Mouse (Mus musculus) brain, adult 2 months (tissue): ENCODE measurements around the gene Rexo1.

Source experiments
- DNase-seq: peaks from one replicate; pipeline ENCODE4 v3.0.0; 2011; ENCODE audit warnings: low read depth, low spot score

Rexo1 gene

DNA sequence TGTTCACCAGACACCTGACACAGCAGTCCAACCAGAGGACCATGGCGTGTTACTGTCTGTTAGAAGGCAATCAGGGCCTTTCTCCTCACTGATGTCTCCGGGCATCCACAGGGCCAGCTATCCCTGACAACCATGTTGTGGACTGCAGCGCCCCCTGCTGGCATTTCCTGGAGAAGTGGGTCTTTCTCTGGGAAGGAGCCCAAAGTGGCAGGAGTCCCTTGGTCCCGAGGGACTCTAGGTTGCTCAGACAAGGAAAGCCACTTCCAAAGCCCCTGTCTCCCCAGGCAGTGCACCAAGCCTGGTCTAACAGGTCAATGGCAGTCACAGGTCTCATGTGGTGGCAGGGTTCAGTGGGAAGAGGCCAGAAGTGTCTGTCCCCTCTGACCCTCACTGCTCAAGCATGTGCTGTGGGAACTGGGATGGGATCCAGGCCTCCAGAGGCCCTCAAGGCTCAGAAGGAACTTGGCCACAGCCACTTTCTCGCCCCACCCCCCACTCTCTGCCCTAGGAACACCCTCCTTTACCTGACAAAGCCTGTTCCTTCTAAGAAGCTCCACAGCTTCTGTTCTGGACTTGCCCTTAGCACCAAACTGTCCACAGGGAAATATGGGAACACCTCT is 3.9 kb downstream of the Rexo1 start:
- DNase-seq = peak; percentile 70

DNA sequence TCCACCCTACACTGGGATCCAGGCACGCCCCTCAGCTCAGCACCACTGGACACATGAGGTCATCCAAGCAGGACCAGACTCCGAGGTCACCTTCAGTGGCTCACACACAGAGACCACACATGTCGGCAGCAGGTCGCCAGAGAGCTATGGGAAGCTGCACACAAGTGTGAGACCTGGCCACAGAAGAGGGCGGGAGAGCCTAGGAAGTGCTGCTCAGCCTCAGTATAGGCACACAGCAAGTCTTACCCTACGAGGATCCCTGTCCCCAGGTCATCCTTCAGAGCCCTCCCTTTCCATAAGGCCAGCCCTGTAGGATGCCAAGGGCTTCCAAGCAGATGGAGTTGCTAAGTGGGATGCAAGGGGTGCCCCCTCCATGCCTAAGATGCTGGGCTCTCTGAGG is 7.4 kb downstream of the Rexo1 start:
- DNase-seq = no peak

DNA sequence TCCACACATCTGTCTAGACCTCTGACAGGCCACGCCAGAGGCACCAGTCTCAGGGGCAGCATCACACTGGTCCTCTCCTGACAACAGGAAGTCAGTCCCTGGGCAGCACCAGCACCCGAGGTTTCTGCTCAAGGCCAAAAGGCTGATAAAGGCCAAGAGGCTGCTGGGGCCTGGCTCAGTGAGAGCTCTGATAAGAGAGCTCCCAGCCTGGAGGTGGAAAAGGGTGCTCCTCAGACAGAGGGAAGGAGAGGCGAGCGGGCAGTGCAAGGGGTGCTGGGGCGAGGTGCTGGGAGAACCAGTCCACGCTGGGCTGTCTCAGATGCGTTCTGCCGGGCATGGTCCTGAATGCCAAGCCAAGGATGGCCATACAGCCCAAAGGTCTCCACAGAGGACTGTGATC is 7.8 kb downstream of the Rexo1 start:
- DNase-seq = no peak

DNA sequence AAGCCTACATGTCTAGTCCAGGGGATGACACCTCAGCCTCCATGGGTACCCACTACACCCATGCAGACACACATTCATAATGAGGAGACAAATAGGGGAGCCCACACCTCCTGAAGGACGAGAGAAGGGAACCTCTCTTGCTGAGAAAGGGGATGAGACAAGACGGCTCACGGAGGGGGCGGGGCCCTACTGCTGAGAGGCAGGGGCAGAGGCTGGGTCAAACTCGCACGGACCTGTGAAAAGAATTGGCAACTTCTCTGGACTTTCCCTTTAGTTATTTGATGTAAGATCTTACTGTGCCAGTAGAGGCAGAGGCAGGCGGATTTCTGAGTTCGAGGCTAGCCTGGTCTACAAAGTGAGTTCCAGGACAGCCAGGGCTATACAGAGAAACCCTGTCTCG is 9.0 kb downstream of the Rexo1 start:
- DNase-seq = no peak

DNA sequence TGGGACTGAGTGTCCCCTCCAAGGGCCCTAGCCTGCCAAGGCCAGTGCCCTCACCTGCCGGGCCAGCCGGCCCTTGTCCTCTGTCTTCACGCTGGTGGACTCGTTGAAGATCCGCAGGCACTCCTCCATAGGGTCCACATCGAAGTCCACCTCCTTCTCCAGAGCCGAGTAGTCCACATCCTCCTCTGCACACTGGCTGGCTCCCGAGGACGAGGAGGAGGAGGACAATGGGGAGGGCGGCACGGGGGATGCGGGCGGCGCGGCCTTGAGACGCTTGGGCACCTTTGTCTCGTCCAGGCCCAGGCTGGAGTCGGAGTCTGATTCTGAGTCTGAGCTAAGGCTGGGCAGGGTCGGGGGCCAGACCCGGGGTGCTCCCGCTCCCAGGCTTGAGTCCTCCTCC is 12.1 kb downstream of the Rexo1 start:
- no peak for DNase-seq

DNA sequence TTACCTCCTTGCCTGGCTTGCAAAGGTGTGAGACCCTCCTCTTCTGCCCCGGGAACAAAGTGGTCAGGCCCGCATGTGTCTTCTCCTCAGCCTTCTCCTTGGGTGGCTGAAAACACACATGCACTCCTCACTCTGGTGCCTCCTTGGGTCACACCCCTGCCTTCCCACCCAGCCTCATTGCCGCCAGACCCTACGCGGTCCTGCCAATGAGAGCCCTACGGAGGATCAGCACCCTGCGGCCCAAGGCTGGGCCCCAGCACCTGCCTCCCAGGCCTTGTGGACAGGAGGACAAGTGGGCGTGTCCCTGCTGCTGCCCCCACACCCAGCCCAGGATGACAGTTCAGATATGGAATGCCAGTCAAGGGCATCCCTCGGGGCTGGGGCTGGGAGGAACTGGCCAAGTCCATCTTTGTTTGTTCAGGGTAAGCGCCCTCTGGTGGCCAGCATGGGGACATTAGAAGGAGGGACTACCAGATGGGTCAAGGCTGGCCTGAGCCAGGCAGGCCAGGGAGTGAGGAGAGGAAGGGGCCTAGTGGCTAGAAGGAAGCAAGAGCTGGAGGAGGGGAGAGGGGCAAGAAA is 12.8 kb downstream of the Rexo1 start:
- DNase-seq = peak; percentile 70

DNA sequence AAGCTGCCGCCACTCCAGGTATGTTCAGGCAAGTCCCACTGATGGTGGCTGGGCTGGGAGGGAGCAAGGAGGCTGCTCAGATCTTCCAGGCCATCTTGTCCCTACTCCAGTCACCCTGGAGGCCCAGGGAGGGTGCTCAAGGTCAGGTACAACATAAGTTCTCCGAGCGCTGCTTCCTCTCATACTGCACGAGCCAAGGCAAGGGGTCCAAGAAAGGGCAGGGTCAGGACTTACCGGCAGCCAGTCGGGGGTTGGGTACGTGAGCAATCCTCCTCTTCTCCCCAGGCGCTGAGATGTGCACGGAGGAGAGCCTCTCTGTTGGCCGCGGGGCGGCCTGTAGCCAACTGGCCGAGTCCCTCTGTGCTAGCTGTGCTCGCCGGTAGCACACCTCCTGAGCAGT is 13.8 kb downstream of the Rexo1 start:
- no peak for DNase-seq

DNA sequence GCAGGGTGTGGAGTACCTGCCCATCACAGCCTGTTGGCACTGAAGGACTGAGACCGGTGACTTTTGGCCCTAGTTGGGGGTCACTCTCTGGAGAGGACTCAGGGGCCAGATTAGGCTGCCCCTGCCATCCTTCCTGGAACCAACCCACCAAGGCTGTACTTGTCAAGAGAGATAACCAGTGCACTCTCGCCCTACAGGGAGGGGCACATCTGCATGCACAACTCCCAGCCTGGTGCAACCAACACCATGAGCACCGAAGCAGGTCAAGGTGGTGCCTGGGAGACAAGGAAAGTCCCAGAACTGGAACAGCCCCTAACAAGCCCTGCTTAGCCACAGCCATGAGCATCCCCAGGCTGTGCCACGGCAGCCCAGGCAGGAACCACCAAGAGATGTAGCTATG is 14.4 kb downstream of the Rexo1 start:
- DNase-seq = no peak

DNA sequence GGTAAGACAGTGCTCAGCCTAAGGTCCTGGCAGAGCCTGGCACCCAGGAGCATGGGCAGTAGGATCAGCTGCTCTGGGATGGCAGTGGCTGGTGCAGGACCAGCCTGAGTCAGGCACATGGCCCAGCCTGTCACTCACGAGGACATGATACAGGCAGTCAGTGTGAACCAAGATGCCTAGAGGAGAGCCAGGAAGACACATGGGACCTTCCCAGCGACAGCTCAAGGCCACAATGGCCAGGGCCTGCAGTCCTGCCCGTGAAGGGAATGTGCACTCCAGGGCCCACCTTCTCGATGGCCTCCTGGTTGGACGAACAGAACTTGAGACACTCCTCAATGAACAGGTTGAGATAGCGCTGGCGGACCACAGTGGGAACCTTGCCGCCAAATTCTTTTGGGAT is 15.8 kb downstream of the Rexo1 start:
- DNase-seq = no peak

DNA sequence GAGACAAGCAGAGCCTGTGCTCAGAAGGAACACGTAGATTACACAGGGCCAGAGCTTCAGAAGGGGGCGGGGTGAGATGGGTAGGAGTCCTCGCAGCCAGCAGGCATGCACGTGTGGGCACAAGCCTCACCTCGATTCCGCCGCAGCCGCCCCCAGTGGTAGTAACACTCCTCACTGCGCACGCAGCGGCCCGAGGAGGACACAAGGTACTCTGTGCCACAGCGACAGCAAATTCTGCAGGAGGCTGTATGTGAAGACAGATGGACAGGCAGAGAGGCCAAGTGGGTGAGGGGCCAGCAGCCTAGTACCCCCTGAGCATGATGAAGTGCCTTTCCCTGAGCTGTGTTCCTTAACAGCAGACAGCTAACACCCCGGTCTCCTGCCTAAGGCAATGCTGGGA is 17.5 kb downstream of the Rexo1 start:
- no peak for DNase-seq

DNA sequence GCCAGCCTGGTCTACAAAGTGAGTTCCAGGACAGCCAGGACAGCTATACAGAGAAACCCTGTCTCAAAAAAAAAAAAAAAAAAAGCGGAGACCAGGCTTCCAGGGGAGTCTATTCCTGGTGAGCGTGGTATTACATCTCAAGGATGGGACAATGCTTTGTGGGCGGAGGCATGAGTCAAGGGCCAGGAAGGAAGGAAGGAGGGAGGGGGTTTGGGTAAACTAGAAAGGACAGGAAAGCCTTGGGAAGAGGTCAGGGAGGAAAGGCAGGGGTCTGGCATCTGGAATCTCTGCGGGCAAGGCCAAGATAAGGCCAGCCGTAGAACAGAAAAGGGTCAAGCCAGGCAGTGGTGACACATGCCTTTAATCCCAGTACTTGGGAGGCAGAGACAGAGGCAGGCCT is 21.9 kb downstream of the Rexo1 start:
- DNase-seq = peak; percentile 28

DNA sequence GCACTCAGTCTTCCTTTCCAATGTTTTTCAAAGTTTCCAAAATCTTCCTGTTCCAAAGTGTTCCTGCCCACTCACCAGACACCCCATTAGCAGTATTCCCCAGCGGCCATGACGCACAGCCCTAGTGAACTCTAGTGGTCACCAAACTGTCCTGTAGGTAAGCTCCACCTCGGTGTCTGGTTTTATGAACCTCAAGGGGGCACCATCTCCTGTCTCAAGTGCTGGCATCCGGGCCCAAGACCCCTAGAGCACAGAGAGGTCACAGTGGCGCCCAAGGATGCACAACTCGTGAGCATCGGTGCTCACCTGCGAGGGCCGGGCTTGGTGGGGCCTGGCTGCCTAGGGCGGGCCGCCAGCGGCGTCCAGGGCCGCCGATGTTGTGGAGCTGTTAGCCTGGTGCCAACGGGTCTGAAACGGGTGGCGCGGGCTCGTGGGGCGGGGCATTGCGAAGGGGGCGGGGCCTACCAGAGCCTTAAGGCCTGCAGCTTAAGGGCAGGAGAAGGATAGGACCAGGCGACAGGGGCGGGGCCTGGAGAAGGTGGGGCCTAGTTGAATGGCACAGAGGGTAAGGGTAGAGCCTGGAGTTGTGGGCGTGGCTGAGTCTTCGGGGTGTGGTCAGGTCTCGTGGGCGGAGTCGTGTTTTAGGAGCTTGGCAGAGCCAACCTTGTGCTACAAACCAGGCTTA is 22.5 kb downstream of the Rexo1 start, which contains the start of gene Atp8b3:
Gene Atp8b3 (minus strand): TSS at position 415 of the 685 bp plus-strand sequence.
- DNase-seq = peak; percentile 53

DNA sequence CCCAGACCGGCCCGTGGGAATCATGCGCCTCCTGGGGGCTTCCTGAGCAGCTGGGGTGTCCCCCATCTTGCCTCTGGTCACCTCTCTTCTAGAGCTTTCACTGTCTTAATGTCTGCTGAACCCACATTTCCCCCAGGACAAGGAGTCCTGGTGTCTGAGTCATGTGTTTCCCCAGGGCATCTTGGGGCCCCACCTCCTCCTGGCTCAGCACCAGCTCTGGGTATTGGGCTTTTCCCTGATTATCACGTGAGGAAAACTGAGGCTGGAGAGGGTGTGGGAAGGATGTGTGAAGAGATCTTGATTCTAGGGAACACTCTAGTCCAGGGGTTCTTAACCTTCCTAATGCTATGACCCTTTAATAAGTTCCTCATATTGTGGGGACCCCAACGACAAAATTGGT is 23.2 kb downstream of the Rexo1 start:
- DNase-seq = no peak

DNA sequence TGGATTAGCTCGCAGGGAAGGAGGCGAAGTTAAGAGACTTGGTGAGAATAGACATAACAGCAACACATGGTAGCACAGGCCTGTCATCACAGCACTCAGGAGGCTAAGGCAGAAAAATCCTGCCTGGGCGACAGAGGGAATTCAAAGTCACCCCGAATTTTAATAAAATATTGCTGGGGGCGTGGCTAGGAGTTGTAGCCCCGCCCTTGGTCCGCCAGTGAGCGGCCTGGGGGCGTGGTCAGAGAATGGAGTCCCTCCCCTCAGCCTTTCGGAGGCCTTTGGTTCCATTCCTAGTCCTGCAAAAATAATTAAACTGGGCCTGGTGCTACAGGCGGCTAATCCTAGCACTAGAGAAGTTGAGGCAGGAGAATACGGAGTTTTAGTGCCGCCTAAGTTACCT is 25.6 kb downstream of the Rexo1 start:
- no peak for DNase-seq

DNA sequence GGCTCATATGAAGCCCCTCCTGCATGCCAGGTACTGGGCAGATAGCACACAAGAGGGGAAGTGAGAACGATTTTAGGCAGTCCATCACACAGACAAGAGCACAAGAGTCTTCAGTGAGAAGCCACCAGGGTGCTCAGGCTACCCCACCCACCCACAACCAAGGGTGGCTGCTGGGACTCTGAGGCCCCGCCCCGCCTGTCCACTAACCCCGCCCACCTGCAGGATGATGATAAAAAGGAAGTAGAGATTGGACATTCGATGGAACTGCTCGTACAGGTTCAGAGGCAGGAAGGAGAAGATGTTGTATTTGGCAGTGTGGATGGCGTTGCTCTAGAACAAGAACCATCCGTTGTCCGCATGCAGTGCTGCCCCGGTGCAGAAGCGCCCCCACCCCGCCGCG is 26.3 kb downstream of the Rexo1 start:
- no peak for DNase-seq

DNA sequence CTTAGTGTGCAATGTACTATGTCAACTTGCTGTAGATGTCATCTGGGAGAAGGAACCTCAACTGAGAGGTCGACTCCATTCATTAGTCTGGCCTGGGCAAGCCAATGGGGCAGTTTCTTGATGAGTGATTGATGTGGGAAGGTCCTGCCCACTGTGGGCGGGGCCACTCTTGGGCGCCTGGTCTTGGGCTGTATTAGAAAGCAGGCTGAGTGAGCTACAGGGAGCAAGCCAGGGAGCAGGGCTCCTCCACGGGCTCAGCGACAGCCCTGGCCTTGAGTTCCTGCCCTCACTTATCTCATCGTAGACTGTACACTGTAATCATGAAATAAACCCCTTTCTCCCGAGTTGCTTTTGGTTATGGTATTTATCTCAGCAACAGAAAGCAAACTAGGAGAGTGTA is 27.7 kb downstream of the Rexo1 start:
- no peak for DNase-seq

DNA sequence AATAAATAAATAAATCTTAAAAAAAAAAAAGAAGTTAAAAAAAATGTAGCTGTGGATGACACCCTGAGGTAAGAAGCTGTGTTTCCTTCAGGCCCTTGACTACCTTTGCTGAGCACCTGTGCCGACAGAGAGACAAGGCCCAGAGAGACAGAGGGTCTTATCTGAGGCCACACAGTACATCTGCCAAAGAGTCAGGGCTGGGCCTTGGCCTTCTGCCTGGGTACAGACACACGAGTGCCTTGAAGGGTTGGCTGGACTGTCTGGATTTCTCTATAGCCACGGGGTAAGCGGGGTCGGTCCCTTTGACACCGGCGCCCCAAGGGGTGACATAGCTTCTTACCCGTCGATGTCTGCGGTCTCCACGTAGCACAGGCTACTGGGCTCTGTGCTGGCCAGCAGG is 28.6 kb downstream of the Rexo1 start:
- no peak for DNase-seq

DNA sequence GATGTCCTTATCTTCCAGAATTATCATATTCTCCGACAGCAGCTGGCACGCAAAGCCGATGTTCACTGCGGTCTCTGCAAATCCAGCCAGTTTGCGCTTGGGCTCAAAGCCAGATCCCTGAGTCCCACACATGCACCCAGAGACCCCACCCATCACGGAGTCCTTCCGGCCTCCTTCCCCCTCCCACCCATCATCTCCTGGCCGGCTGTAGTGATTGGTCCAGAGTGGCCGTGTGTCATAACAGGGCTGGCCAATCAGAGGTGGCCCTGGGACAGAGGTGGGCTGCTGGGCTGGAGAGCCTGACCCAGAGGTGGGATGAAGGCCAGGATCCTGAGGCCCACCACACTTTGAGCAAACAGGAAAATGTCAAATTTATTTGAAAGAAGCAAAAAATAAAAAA is 35.2 kb downstream of the Rexo1 start:
- no peak for DNase-seq

DNA sequence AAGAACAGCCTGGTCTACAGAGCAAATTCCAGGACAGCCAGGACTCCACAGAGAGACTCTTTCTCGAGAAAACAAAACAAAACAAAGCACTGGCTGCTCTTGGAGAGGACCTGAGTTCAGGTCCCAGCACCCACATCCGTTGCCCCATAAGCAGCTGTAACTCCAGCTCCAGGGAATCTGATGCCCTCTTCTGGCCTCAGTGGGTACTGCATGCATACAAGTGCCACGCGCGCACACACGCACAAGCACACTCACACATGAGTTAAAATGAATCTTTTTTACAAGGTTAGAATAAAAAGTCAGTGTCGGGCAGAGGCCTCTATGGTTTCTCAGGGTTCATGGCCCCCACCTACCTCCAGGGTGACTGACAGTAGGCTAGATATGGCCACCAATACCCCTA is 38.1 kb downstream of the Rexo1 start:
- no peak for DNase-seq

DNA sequence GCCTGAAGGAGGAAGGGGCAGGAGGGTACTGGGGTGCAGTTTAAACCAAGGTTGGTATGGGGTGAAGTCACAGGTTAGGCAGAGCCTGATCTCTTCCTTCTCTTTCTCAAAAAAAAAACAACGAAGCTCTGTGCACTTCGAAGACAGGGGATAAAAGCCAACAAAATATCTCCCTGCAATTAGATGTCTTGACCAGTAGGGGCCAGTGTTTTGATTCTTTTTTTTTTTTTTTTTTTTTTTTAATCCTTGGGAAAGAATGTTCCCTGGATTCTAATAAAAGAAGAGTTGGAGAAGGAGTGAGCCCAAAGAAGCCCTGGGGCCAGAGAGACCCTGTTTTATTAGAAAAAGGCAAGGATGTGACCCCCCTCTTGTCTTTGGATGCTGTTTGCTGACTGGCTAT is 42.1 kb downstream of the Rexo1 start:
- no peak for DNase-seq

DNA sequence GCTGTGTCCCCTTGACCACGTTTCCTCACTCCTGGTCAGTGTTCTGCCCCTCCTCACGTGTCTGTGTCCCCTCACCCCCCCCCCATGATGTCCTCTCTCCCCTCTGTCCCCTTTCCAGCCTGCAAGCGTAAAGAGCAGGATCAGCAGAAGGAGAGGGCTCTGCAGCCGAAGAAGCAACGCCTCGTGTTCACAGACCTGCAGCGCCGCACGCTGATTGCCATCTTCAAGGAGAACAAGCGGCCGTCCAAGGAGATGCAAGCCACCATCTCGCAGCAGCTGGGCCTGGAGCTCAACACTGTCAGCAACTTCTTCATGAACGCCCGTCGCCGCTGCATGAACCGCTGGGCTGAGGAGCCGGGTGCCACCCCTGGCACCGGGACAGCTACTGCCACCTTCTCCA is 47.6 kb downstream of the Rexo1 start:
- DNase-seq = peak; percentile 19

DNA sequence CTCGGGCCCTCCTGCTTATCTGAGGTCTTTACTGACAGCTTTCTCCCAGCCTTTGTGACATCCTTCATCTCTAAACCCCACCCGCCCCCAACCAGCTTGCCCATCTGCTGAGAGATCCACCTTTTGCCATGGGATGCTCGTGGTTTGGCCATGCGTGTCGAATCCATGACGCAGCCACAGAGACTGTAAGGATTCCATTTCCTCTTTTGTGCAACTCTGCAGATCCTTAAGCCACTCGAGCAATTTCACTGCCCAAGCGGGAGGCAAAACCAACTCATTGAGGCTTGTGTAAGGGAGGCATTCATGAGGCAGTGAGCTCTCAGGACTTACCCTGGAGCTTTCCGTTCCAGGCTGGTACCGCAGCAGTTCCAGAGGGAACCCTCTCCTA is 51.1 kb downstream of the Rexo1 start:
- DNase-seq = no peak
